Mouse (Mus musculus): Measurements from ENCODE around the gene Zranb3. TPM values are rescaled to one million over a fixed set of nuclear protein-coding genes. Genes with fewer than 3 reads are reported as not detected.
"Not testable (repeated sequence)": the region's sequence is repeated elsewhere in the genome, so short reads cannot be mapped to it uniquely, and the experiment has no call there.

Gene Zranb3
- 14.9 and 15.8 TPM in 2 replicates for polyA plus RNA-seq (2016; fragmentation: Nextera tagmentation; extraction: Ambion mirVana)

GRCm38 (mm10) chr1:128102641-128103461 lies at the start of gene Zranb3, which contains the start of gene R3hdm1:
Gene Zranb3, minus strand, starts transcription at chr1:128103047.
Gene R3hdm1, plus strand, starts transcription at chr1:128103301.
- no peaks in the 10 kb centered on the region for H3K9me3 ChIP-seq
- H3K36me3 ChIP-seq (replicated peaks), result 0 out of 2 replicates have a peak, but pooled peaks cover 2% of the 10 kb centered on the region
- WGBS, result under 1% methylated on average over 43 of the region's 43 CpGs
- peak within 1 kb of the TSS; percentile 94 for H3K27ac ChIP-seq (replicated peaks)
- H3K4me3 ChIP-seq, result peak within 1 kb of the TSS; percentile 95
- no peaks in the 10 kb centered on the region for H3K27me3 ChIP-seq (replicated peaks; ENCODE audit: low read depth, poor library complexity, severe bottlenecking)
- H3K4me1 ChIP-seq, result peaks cover 21% of the 10 kb centered on the region
- DNase-seq (ENCODE audit: low spot score), result peak; percentile 95

- no peaks in the 10 kb centered on the region for H3K36me3 ChIP-seq (replicated peaks)
- no peak for DNase-seq (ENCODE audit: low spot score)
These were observed 38.9 kb upstream of the Zranb3 start for GRCm38 (mm10) chr1:128141737-128142136.

GRCm38 (mm10) chr1:128141039-128141438 lies 38.2 kb upstream of the Zranb3 start:
- no peaks in the 10 kb centered on the region for H3K4me1 ChIP-seq
- no peaks in the 10 kb centered on the region for H3K9me3 ChIP-seq
- H3K4me3 ChIP-seq, result no peak overlapping the region
- H3K36me3 ChIP-seq (replicated peaks), result no peaks in the 10 kb centered on the region
- H3K27me3 ChIP-seq (replicated peaks; ENCODE audit: low read depth, poor library complexity, severe bottlenecking), result no peaks in the 10 kb centered on the region
- DNase-seq (ENCODE audit: low spot score), result no peak
- no peak overlapping the region for H3K27ac ChIP-seq (replicated peaks)

More at GRCm38 (mm10) chr1:128141737-128142136, 38.9 kb upstream of the Zranb3 start:
- no peaks in the 10 kb centered on the region for H3K27me3 ChIP-seq (replicated peaks; ENCODE audit: low read depth, poor library complexity, severe bottlenecking)
- no peaks in the 10 kb centered on the region for H3K9me3 ChIP-seq
- H3K4me1 ChIP-seq, result no peaks in the 10 kb centered on the region
- H3K27ac ChIP-seq (replicated peaks), result no peak overlapping the region
- H3K4me3 ChIP-seq, result no peak overlapping the region

- H3K36me3 ChIP-seq (replicated peaks); H3K27ac ChIP-seq (replicated peaks); H3K4me1 ChIP-seq; H3K9me3 ChIP-seq; H3K4me3 ChIP-seq; DNase-seq (ENCODE audit: low spot score); H3K27me3 ChIP-seq (replicated peaks; ENCODE audit: low read depth, poor library complexity, severe bottlenecking): not testable (repeated sequence)
These were observed 33.4 kb upstream of the Zranb3 start for GRCm38 (mm10) chr1:128136222-128136621.

GRCm38 (mm10) chr1:128120913-128121627 lies 18.2 kb upstream of the Zranb3 start:
- Histone ChIP-seq H3K9me3 (no peaks in the 10 kb centered on the region), H3K27ac (replicated peaks) (no peak overlapping the region), H3K4me1 (no peaks in the 10 kb centered on the region), H3K27me3 (replicated peaks; ENCODE audit: low read depth, poor library complexity, severe bottlenecking) (no peaks in the 10 kb centered on the region), H3K4me3 (no peak overlapping the region), H3K36me3 (replicated peaks) (peaks cover 11% of the 10 kb centered on the region; the same call in 1 of the 2 replicates)
- DNase-seq (ENCODE audit: low spot score), result no peak
- WGBS, result 95% methylated on average over 4 of the region's 4 CpGs

- under 1% methylated on average over 47 of the region's 47 CpGs for WGBS
- Histone ChIP-seq H3K27ac (replicated peaks) (peak overlapping the region; percentile 94), H3K4me1 (peaks cover 21% of the 10 kb centered on the region), H3K4me3 (peak overlapping the region; percentile 95), H3K27me3 (replicated peaks; ENCODE audit: low read depth, poor library complexity, severe bottlenecking) (no peaks in the 10 kb centered on the region), H3K36me3 (replicated peaks) (0 out of 2 replicates have a peak, but pooled peaks cover 2% of the 10 kb centered on the region), H3K9me3 (no peaks in the 10 kb centered on the region)
- no peak for DNase-seq (ENCODE audit: low spot score)
These were observed 757 bp upstream of the Zranb3 start for GRCm38 (mm10) chr1:128103520-128104088.

GRCm38 (mm10) chr1:128102251-128102640 lies 601 bp downstream of the Zranb3 start:
- Histone ChIP-seq H3K36me3 (replicated peaks) (0 out of 2 replicates have a peak, but pooled peaks cover 2% of the 10 kb centered on the region), H3K4me3 (peak overlapping the region; percentile 95), H3K27me3 (replicated peaks; ENCODE audit: low read depth, poor library complexity, severe bottlenecking) (no peaks in the 10 kb centered on the region), H3K9me3 (no peaks in the 10 kb centered on the region), H3K27ac (replicated peaks) (peak overlapping the region; percentile 94), H3K4me1 (peaks cover 21% of the 10 kb centered on the region)
- DNase-seq (ENCODE audit: low spot score), result peak; percentile 63
- WGBS, result under 1% methylated on average over 15 of the region's 15 CpGs

- peaks cover 10% of the 10 kb centered on the region; the same call in 1 of the 2 replicates for H3K4me1 ChIP-seq
- H3K27ac ChIP-seq (replicated peaks), result no peak overlapping the region
- 94% methylated on average over 1 of the region's 1 CpGs for WGBS
These were observed 4.5 kb downstream of the Zranb3 start for GRCm38 (mm10) chr1:128098309-128098708.

GRCm38 (mm10) chr1:128094686-128095085 lies 8.2 kb downstream of the Zranb3 start:
- no peaks in the 10 kb centered on the region for H3K27me3 ChIP-seq (replicated peaks; ENCODE audit: low read depth, poor library complexity, severe bottlenecking)
- H3K4me3 ChIP-seq, result no peak overlapping the region
- H3K27ac ChIP-seq (replicated peaks), result no peak overlapping the region
- no peak for DNase-seq (ENCODE audit: low spot score)
- no peaks in the 10 kb centered on the region for H3K4me1 ChIP-seq
- H3K9me3 ChIP-seq, result no peaks in the 10 kb centered on the region
- 75% methylated on average over 2 of the region's 2 CpGs for WGBS
- H3K36me3 ChIP-seq (replicated peaks), result peaks cover 27% of the 10 kb centered on the region

More at GRCm38 (mm10) chr1:128098309-128098708, 4.5 kb downstream of the Zranb3 start:
- DNase-seq (ENCODE audit: low spot score), result no peak
- 0 out of 2 replicates have a peak, but pooled peaks cover 4% of the 10 kb centered on the region for H3K36me3 ChIP-seq (replicated peaks)
- H3K4me3 ChIP-seq, result no peak overlapping the region
- H3K27me3 ChIP-seq (replicated peaks; ENCODE audit: low read depth, poor library complexity, severe bottlenecking), result no peaks in the 10 kb centered on the region
- no peaks in the 10 kb centered on the region for H3K9me3 ChIP-seq

GRCm38 (mm10) chr1:128082800-128083199 lies 20.0 kb downstream of the Zranb3 start:
- peaks cover 36% of the 10 kb centered on the region for H3K36me3 ChIP-seq (replicated peaks)
- 85% methylated on average over 7 of the region's 7 CpGs for WGBS
- no peaks in the 10 kb centered on the region for H3K9me3 ChIP-seq
- H3K27ac ChIP-seq (replicated peaks), result no peak overlapping the region
- no peaks in the 10 kb centered on the region for H3K27me3 ChIP-seq (replicated peaks; ENCODE audit: low read depth, poor library complexity, severe bottlenecking)
- no peak for DNase-seq (ENCODE audit: low spot score)
- no peaks in the 10 kb centered on the region for H3K4me1 ChIP-seq
- no peak overlapping the region for H3K4me3 ChIP-seq

- WGBS, result 96% methylated on average over 7 of the region's 7 CpGs
- H3K4me1 ChIP-seq, result no peaks in the 10 kb centered on the region
These were observed 21.0 kb downstream of the Zranb3 start for GRCm38 (mm10) chr1:128081873-128082272.

GRCm38 (mm10) chr1:128080936-128081696 lies 21.7 kb downstream of the Zranb3 start:
- no peaks in the 10 kb centered on the region for H3K4me1 ChIP-seq
- H3K9me3 ChIP-seq, result no peaks in the 10 kb centered on the region
- no peak overlapping the region for H3K27ac ChIP-seq (replicated peaks)
- DNase-seq (ENCODE audit: low spot score), result no peak
- H3K4me3 ChIP-seq, result no peak overlapping the region
- WGBS, result 90% methylated on average over 5 of the region's 5 CpGs
- peaks cover 25% of the 10 kb centered on the region for H3K36me3 ChIP-seq (replicated peaks)
- no peaks in the 10 kb centered on the region for H3K27me3 ChIP-seq (replicated peaks; ENCODE audit: low read depth, poor library complexity, severe bottlenecking)

More at GRCm38 (mm10) chr1:128081873-128082272, 21.0 kb downstream of the Zranb3 start:
- no peak overlapping the region for H3K4me3 ChIP-seq
- H3K27me3 ChIP-seq (replicated peaks; ENCODE audit: low read depth, poor library complexity, severe bottlenecking), result no peaks in the 10 kb centered on the region
- H3K27ac ChIP-seq (replicated peaks), result no peak overlapping the region
- H3K36me3 ChIP-seq (replicated peaks), result peaks cover 31% of the 10 kb centered on the region
- no peaks in the 10 kb centered on the region for H3K9me3 ChIP-seq
- DNase-seq (ENCODE audit: low spot score), result no peak

Data from embryonic facial prominence, embryonic 10.5 days (tissue).